Mouse (Mus musculus) heart, postnatal 25 days (tissue): Measurements from ENCODE around the gene Rexo1. TPM values are rescaled to one million over a fixed set of nuclear protein-coding genes. Genes with fewer than 3 reads are reported as not detected.
A peak's percentile ranks its signal among the peaks of the same experiment; 100 is the strongest.
"Not testable (repeated sequence)": the region's sequence is repeated elsewhere in the genome, so short reads cannot be mapped to it uniquely, and the experiment has no call there.

Experiments used
- DNase-seq: peaks from one replicate; pipeline ENCODE4 v3.0.0; 2022; ENCODE audit warnings: low spot score
- intact Hi-C: fragments of 180-260 bp; cut with DNase I; formaldehyde crosslinking; loops from one replicate; pipeline ENCODE4 v1.15.1; 2025
- total RNA-seq, 2 experiments: library from RNA; stranded (reverse); gene quantifications; 2 replicates each; pipeline ENCODE4 v1.2.3; 2021

Rexo1 gene
- 10 to 100 TPM; 11.1 to 12.2 TPM for total RNA-seq

DNA sequence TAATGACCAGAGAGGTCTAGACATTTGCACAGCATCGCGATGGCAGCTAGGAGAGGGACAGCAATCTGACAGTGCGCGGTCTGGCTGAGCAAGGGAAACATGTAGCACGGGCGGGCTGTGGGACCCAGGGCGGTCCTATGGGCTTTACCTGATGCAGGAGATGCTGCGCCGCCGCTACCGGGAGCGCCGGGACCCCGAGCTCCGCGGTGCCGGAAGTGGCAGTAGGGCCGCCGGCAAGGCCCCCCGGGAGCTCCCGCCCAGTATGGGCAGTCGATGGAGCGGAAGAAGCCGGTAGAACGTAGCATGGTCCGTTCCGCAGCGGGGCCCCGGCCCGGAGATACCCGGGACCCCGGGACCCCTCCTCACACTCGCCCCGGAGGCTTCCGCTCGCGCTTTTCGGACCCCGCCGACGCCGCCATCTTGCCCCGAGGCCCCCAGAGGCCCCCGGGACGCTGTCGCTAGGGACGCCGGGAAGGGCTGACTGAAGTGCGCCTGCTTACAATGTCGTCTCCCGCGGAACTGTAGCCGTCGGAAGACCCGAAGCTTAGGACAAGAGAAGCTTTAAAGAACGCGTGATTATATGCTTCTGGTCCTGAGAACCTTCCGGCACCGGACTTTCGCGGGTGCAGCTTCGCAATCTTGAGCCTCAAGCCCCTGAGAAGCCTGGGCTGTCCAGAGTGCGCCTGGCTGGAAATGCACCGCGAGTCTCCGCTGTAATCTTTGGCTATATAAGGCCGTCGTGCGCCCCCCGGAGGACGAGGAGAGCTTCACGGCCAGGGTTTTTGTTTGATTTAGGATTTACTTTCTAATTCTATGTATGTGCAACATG is at the start of gene Rexo1:
Gene Rexo1, minus strand, starts transcription at position 445 of the 829 bp plus-strand sequence.
- DNase-seq: peak; percentile 84
- intact Hi-C loops: no loop called here

- intact Hi-C loops: no loop called here
- no peak for DNase-seq
Observed at GRCm38 (mm10) chr10:80611024-80611423, 49.7 kb upstream of the Rexo1 start.

- DNase-seq: no peak
- intact Hi-C loops: no loop called here
Observed at GRCm38 (mm10) chr10:80610116-80610785, 48.9 kb upstream of the Rexo1 start.

GRCm38 (mm10) chr10:80609269-80609924 is 48.0 kb upstream of the Rexo1 start:
- intact Hi-C loops: no loop called here
- no peak for DNase-seq

GRCm38 (mm10) chr10:80608435-80608834 is 47.1 kb upstream of the Rexo1 start:
- intact Hi-C loops: no loop called here
- no peak for DNase-seq

GRCm38 (mm10) chr10:80606737-80607350 is 45.5 kb upstream of the Rexo1 start:
- DNase-seq: no peak
- intact Hi-C loops: no loop called here

DNA sequence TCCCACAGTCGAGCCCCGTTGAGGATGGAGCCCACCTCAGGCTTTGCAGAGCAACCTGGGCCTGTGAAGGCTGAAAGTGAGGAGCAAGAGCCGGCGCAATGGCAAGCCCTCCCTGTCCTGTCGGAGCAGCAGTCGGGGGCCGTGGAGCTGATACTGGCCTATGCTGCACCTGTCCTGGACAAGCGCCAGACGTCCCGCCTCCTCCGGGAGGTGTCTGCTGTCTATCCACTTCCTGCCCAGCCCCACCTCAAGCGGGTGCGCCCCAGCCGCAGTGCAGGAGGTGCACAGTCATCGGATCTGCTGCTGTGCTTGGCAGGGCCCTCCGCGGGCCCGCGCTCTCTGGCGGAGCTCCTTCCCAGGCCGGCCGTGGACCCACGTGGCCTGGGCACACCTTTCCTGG is 44.9 kb upstream of the Rexo1 start:
- intact Hi-C loops: no loop called here

GRCm38 (mm10) chr10:80605721-80606120 is 44.4 kb upstream of the Rexo1 start, which contains the start of gene Gm49322:
Gm49322 (plus strand) TSS chr10:80606021.
- intact Hi-C loops, DNase-seq: not testable (repeated sequence)

More for the DNA sequence above, 44.9 kb upstream of the Rexo1 start:
- no peak for DNase-seq

GRCm38 (mm10) chr10:80604988-80605387 is 43.6 kb upstream of the Rexo1 start:
- intact Hi-C loops: no loop called here
- no peak for DNase-seq

DNA sequence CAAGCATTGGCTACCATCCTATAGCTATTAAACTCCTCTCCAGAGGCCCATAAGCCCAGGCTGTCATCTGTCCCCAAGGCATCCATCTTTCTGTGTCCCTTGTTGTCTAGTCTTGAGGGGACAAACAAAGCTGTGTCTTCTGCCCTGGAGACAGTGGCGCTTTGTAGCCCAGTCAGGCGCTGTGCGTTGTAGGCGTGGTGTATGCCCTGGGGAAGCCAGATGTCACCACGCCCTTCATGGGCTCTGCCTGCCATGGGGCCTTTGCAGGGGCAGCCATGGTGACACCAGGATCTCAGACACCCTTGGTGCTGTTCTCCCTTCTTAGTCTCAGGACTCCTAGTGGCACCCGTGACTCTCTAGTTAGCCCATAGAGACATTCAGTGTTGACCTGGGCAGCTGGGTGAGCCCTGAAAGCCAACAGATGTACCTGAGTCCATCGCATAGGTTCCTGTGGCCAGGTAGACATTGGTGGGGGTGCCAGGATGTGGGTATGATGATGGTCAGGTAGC is 42.7 kb upstream of the Rexo1 start:
- intact Hi-C loops: no loop called here
- no peak for DNase-seq

GRCm38 (mm10) chr10:80603364-80603763 is 42.0 kb upstream of the Rexo1 start:
- intact Hi-C loops: loop anchor here (2.0 kb wide), 1 partner anchor 17 kb away; no protein-coding TSS in a partner anchor
- DNase-seq: no peak

DNA sequence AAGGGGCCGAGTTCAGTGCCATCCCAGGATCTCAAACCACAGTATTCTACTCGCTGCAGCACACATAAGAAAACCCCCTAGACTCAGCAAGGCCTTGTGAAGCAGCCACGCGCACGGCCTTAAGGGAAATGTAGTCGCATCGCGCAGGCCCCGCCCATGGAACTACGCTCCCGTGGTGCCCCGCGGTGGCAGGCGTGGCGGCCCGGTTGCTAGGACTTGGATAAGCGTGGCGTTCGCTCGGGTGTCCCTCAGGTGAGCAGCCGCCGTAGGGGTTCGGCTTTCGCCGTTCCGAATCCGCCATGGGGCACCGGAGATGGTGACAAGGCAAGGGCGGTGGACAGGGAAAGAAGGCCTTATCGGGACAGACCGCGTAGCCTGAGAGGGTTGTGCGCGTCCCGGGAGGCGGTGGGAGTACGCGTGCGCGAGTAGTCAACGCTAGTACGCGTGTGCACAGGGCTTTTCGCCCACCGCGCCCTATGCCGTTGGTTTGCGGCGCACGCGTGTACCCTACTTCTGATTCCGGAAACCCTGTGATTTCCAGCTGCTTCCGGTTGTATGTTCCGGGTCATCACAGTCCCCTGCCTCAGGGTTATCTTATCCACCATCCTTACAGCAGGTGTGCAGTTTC is 41.5 kb upstream of the Rexo1 start, which contains the start of the genes Scamp4 and Adat3:
Gene Scamp4, plus strand, starts transcription at position 175 of the 628 bp plus-strand sequence.
Gene Adat3, plus strand, starts transcription at position 183 of the 628 bp plus-strand sequence.
- intact Hi-C loops: loop anchor here (2.0 kb wide), 1 partner anchor 18 kb away; no protein-coding TSS in a partner anchor
- peak; percentile 89 for DNase-seq

DNA sequence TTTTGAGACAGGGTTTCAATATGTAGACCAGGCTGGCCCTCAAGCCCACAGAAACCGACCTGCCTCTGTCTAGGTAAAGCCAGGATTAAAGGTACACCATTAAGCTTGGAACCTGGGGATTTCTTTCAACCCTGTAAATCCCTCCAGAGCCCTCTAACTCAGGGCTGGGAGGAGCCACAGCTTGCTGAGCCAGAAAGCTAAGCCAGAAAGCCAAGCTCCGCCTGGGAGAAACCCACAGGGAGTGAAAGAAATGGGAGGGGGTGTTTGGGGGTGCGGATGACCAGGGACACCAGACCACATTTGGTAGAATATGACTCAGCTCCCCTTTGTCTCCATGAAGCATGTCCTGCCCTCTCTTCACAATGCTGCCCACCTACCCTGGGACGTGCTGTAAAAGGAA is 35.0 kb upstream of the Rexo1 start:
- intact Hi-C loops: no loop called here
- DNase-seq: no peak

GRCm38 (mm10) chr10:80589879-80590854 is 28.8 kb upstream of the Rexo1 start, which contains the start of gene Abhd17a:
Abhd17a (minus strand) TSS chr10:80590341.
- intact Hi-C loops: loop anchor here (2.0 kb wide), 1 partner anchor 35 kb away; no protein-coding TSS in a partner anchor
- DNase-seq: peak; percentile 91

- no peak for DNase-seq
- intact Hi-C loops: no loop called here
Observed at GRCm38 (mm10) chr10:80589127-80589878, 27.9 kb upstream of the Rexo1 start.

- intact Hi-C loops: no loop called here
- no peak for DNase-seq
Observed at GRCm38 (mm10) chr10:80587305-80587657, 25.9 kb upstream of the Rexo1 start.
